Mouse (Mus musculus): ENCODE measurements at regions not wholly inside any gene's neighbourhood (a gene's known extent, or its start where the extent isn't known, plus 50 kb on each side); places are given as distances from the start of the nearest gene placed in this dataset.

- no peak overlapping the region for H3K9ac ChIP-seq (replicated peaks; ENCODE audit: low read length)
- ATAC-seq (no peak), DNase-seq (ENCODE audit: low spot score) (no peak)
- WGBS: 92% methylated on average over 5 of the region's 5 CpGs
- H3K27me3 ChIP-seq (ENCODE audit: insufficient read depth, low read length): no peaks in the 10 kb centered on the region
- H3K27ac ChIP-seq: no peak overlapping the region
- H3K4me3 ChIP-seq (ENCODE audit: low read length): no peak overlapping the region
- no peak overlapping the region for H3K4me2 ChIP-seq (ENCODE audit: low read depth, low read length)
- no peaks in the 10 kb centered on the region for H3K9me3 ChIP-seq (ENCODE audit: low read length)
- no peaks in the 10 kb centered on the region for H3K4me1 ChIP-seq (ENCODE audit: insufficient read depth, low read length)
- no peaks in the 10 kb centered on the region for H3K36me3 ChIP-seq (ENCODE audit: insufficient read depth, low read length)
- TF ChIP-seq CTCF (IDR thresholded peaks at IDR 0.05; ENCODE audit: low read depth): no peak
Observed at GRCm38 (mm10) chr12:86603521-86603920, 75.0 kb upstream of the Vash1 start.

- H3K4me3 ChIP-seq (ENCODE audit: low read length): no peak overlapping the region
- H3K9me3 ChIP-seq (ENCODE audit: low read length): no peaks in the 10 kb centered on the region
- H3K9ac ChIP-seq (replicated peaks; ENCODE audit: low read length): no peak overlapping the region
- no peaks in the 10 kb centered on the region for H3K27me3 ChIP-seq (ENCODE audit: insufficient read depth, low read length)
- TF ChIP-seq CTCF (IDR thresholded peaks at IDR 0.05; ENCODE audit: low read depth): no peak
- no peak overlapping the region for H3K27ac ChIP-seq
- H3K4me1 ChIP-seq (ENCODE audit: insufficient read depth, low read length): no peaks in the 10 kb centered on the region
- H3K4me2 ChIP-seq (ENCODE audit: low read depth, low read length): no peak overlapping the region
- no peaks in the 10 kb centered on the region for H3K36me3 ChIP-seq (ENCODE audit: insufficient read depth, low read length)
- WGBS: 42% methylated on average over 9 of the region's 9 CpGs
- ATAC-seq (peak; percentile 65), DNase-seq (ENCODE audit: low spot score) (peak; percentile 46)
Observed at GRCm38 (mm10) chr12:86612431-86613040, 66.0 kb upstream of the Vash1 start.

GRCm38 (mm10) chr12:86614156-86614555 lies 64.3 kb upstream of the Vash1 start:
- Histone ChIP-seq H3K4me3 (ENCODE audit: low read length) (no peak overlapping the region), H3K27me3 (ENCODE audit: insufficient read depth, low read length) (no peaks in the 10 kb centered on the region), H3K36me3 (ENCODE audit: insufficient read depth, low read length) (no peaks in the 10 kb centered on the region), H3K4me1 (ENCODE audit: insufficient read depth, low read length) (no peaks in the 10 kb centered on the region), H3K4me2 (ENCODE audit: low read depth, low read length) (no peak overlapping the region), H3K27ac (no peak overlapping the region), H3K9me3 (ENCODE audit: low read length) (no peaks in the 10 kb centered on the region), H3K9ac (replicated peaks; ENCODE audit: low read length) (no peak overlapping the region)
- peak; percentile 81 for ATAC-seq
- WGBS: 31% methylated on average over 2 of the region's 2 CpGs
- TF ChIP-seq CTCF (IDR thresholded peaks at IDR 0.05; ENCODE audit: low read depth): peak; percentile 86
- peak; percentile 86 for DNase-seq (ENCODE audit: low spot score)

- Histone ChIP-seq H3K9ac (replicated peaks; ENCODE audit: low read length) (no peak overlapping the region), H3K9me3 (ENCODE audit: low read length) (no peaks in the 10 kb centered on the region), H3K27ac (no peak overlapping the region), H3K4me3 (ENCODE audit: low read length) (no peak overlapping the region), H3K4me2 (ENCODE audit: low read depth, low read length) (no peak overlapping the region), H3K27me3 (ENCODE audit: insufficient read depth, low read length) (no peaks in the 10 kb centered on the region), H3K36me3 (ENCODE audit: insufficient read depth, low read length) (no peaks in the 10 kb centered on the region), H3K4me1 (ENCODE audit: insufficient read depth, low read length) (no peaks in the 10 kb centered on the region)
- DNase-seq (ENCODE audit: low spot score): peak; percentile 40
- TF ChIP-seq CTCF (IDR thresholded peaks at IDR 0.05; ENCODE audit: low read depth): peak; percentile 39
- no peak for ATAC-seq
- WGBS: 82% methylated on average over 3 of the region's 3 CpGs
Observed at GRCm38 (mm10) chr12:86616327-86616726, 62.2 kb upstream of the Vash1 start.

GRCm38 (mm10) chr12:86624195-86624594 lies 54.3 kb upstream of the Vash1 start:
- DNase-seq (ENCODE audit: low spot score) (no peak), ATAC-seq (no peak)
- no peak overlapping the region for H3K4me3 ChIP-seq (ENCODE audit: low read length)
- no peak overlapping the region for H3K27ac ChIP-seq
- H3K27me3 ChIP-seq (ENCODE audit: insufficient read depth, low read length): no peaks in the 10 kb centered on the region
- H3K9ac ChIP-seq (replicated peaks; ENCODE audit: low read length): no peak overlapping the region
- no peaks in the 10 kb centered on the region for H3K36me3 ChIP-seq (ENCODE audit: insufficient read depth, low read length)
- no peak overlapping the region for H3K4me2 ChIP-seq (ENCODE audit: low read depth, low read length)
- no peak for TF ChIP-seq CTCF (IDR thresholded peaks at IDR 0.05; ENCODE audit: low read depth)
- 59% methylated on average over 2 of the region's 2 CpGs for WGBS
- no peaks in the 10 kb centered on the region for H3K9me3 ChIP-seq (ENCODE audit: low read length)
- H3K4me1 ChIP-seq (ENCODE audit: insufficient read depth, low read length): no peaks in the 10 kb centered on the region

GRCm38 (mm10) chr12:86626684-86627083 lies 51.8 kb upstream of the Vash1 start:
- 74% methylated on average over 3 of the region's 3 CpGs for WGBS
- Histone ChIP-seq H3K27ac (no peak overlapping the region), H3K9ac (replicated peaks; ENCODE audit: low read length) (no peak overlapping the region), H3K9me3 (ENCODE audit: low read length) (no peaks in the 10 kb centered on the region), H3K4me2 (ENCODE audit: low read depth, low read length) (no peak overlapping the region), H3K36me3 (ENCODE audit: insufficient read depth, low read length) (no peaks in the 10 kb centered on the region), H3K27me3 (ENCODE audit: insufficient read depth, low read length) (no peaks in the 10 kb centered on the region), H3K4me1 (ENCODE audit: insufficient read depth, low read length) (no peaks in the 10 kb centered on the region), H3K4me3 (ENCODE audit: low read length) (no peak overlapping the region)
- ATAC-seq (no peak), DNase-seq (ENCODE audit: low spot score) (no peak)
- no peak for TF ChIP-seq CTCF (IDR thresholded peaks at IDR 0.05; ENCODE audit: low read depth)

GRCm38 (mm10) chr12:86628050-86628782 lies 50.3 kb upstream of the Vash1 start:
- no peak overlapping the region for H3K4me2 ChIP-seq (ENCODE audit: low read depth, low read length)
- DNase-seq (ENCODE audit: low spot score): no peak
- no peaks in the 10 kb centered on the region for H3K27me3 ChIP-seq (ENCODE audit: insufficient read depth, low read length)
- no peak for TF ChIP-seq CTCF (IDR thresholded peaks at IDR 0.05; ENCODE audit: low read depth)
- H3K27ac ChIP-seq: no peak overlapping the region
- WGBS: 88% methylated on average over 10 of the region's 10 CpGs
- ATAC-seq: no peak
- H3K36me3 ChIP-seq (ENCODE audit: insufficient read depth, low read length): no peaks in the 10 kb centered on the region
- no peaks in the 10 kb centered on the region for H3K4me1 ChIP-seq (ENCODE audit: insufficient read depth, low read length)
- H3K9me3 ChIP-seq (ENCODE audit: low read length): no peaks in the 10 kb centered on the region
- no peak overlapping the region for H3K9ac ChIP-seq (replicated peaks; ENCODE audit: low read length)
- no peak overlapping the region for H3K4me3 ChIP-seq (ENCODE audit: low read length)
